Mouse (Mus musculus) kidney, adult 9 months (tissue): ENCODE results near the gene Rxfp4.
A peak's percentile ranks its signal among the peaks of the same experiment; 100 is the strongest.
"Not testable (repeated sequence)": the region's sequence is repeated elsewhere in the genome, so short reads cannot be mapped to it uniquely, and the experiment has no call there.

Experiments used
- DNase-seq: peaks from one replicate; pipeline ENCODE4 v3.0.0; 2022

Rxfp4 gene

GRCm38 (mm10) chr3:88607065-88607757, 45.7 kb downstream of the Rxfp4 start:
- peak; percentile 91 for DNase-seq

DNA sequence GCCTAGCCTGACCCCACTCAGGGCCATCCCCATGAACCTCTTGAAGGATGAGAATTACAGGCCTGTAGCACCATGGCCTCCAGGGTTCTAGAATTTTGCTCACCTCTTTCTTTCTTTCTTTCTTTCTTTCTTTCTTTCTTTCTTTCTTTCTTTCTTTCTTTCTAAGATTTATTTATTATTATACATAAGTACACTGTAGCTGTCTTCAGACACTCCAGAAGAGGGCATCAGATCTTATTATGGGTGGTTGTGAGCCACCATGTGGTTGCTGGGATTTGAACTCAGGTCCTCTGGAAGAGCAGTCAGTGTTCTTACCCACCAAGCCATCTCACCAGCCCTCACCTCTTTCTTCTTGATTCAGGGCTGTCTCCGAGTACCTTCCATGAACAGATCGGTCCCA, 47.3 kb downstream of the Rxfp4 start, which contains the start of gene Arhgef2:
Arhgef2 (plus strand) TSS at position 301 of the 400 bp plus-strand sequence.
- DNase-seq: not testable (repeated sequence)

DNA sequence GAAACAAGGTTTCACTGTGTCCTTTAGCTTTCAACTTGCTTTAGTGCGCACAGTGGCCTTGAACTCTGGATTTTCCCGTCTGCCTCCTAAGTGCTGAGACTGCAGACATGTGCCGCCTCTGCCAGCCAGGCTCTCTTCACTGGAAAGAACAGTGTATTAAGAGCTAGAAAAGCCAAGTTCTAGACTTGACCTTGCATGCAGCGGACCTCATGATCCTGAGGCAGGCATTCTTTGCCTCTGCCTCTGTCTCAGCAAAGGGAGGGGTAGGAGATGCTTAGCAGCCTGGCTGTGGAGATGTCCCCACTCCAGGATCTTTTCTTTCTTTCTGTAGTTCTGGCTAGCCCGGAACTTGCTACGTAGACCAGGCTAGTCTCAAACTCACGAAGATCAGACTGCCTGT, 48.1 kb downstream of the Rxfp4 start:
- DNase-seq: no peak

DNA sequence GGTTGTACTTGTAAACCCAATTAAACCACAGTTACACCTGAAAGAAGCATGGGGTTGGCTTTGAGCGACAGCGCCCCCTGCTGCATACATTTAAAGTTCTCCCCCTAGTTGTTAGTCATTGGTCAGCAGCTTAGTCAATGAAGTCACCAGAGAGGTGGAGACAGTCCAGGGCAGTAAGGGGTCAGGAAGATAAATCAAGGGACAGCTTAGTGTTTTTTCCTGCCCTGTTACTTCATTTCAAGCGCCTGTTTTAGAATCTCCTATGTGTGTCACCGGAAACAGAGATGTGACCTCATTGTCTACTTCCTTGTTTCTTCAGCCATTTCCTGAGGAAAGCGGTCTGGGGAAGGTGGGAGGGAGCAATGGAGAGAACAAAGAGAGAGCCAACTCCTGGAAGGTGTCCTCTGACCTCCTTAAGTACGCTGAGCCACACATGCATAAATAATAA, 49.2 kb downstream of the Rxfp4 start:
- DNase-seq: peak; percentile 95

- DNase-seq: no peak
Measured at GRCm38 (mm10) chr3:88602466-88602865, 50.5 kb downstream of the Rxfp4 start.
